Mouse (Mus musculus): ENCODE measurements at regions not wholly inside any gene's neighbourhood (a gene's known extent, or its start where the extent isn't known, plus 50 kb on each side); places are given as distances from the start of the nearest gene placed in this dataset.

GRCm38 (mm10) chr16:49505271-49505670 lies 193.8 kb upstream of the Ift57 start:
- TF ChIP-seq POLR2A (IDR thresholded peaks at IDR 0.05; ENCODE audit: low read depth, low read length) (no peak), CTCF (conservative IDR thresholded peaks at IDR 0.05; ENCODE audit: insufficient read depth, insufficient read length, low read depth, low read length) (no peak)

Measured in kidney, adult 2 months (tissue).